Mouse (Mus musculus): ENCODE data around the gene Atp7b. TPM values are rescaled to one million over a fixed set of nuclear protein-coding genes. Genes with fewer than 3 reads are reported as not detected.

Gene Atp7b
- polyA plus RNA-seq, 1 experiment from 2014 or later: 1.7 TPM

DNA sequence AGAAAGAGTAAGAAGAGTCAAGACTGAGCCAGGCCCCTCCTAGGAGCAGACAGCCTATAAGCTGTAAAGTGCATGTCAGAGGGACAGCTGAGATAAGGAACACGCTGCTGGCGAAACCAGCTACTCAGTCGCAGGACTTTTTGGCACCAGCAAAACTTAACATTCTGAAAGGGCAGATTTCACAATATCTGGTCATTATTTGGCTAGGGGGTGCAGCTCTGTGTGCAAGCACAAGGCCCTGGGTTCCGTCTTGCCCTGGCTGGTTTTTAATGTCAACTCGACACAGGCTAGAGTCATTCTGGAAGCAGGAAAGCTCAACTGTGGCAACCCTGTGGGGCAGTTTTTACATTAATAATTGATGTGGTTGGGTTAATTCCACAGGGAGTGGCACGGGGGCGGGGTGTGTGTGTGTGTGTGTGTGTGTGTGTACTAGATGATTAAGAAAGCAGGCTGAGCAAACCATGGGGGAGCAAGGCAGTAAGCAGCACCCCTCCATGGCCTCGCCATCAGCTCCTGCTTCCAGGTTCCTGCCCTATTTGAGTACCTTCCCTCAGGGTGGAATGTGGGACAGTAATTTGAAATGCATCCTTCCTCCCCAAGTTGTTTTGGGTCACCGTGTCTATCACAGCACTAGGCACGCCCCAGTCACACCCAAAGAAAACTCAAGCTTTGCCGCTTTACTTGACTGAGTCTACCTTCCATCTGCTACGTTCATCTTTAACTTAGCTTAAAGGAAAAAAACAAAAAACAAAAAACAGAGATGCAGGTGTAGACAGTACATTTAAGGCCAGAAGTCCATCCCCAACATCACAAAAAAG is 5.2 kb downstream of the Atp7b start:
- H3K9me3 ChIP-seq: no peaks in the 10 kb centered on the region
- no peak for ATAC-seq (replicated peaks)
- H3K36me3 ChIP-seq: no peaks in the 10 kb centered on the region
- H3K27ac ChIP-seq (replicated peaks): no peak overlapping the region
- H3K27me3 ChIP-seq: peaks cover 14% of the 10 kb centered on the region; the same call in 1 of the 2 replicates
- H3K4me2 ChIP-seq (replicated peaks): no peak overlapping the region
- peaks cover 4% of the 10 kb centered on the region for H3K4me1 ChIP-seq
- H3K9ac ChIP-seq (replicated peaks): no peak overlapping the region
- WGBS: 92% methylated on average over 12 of the region's 12 CpGs
- no peak overlapping the region for H3K4me3 ChIP-seq

DNA sequence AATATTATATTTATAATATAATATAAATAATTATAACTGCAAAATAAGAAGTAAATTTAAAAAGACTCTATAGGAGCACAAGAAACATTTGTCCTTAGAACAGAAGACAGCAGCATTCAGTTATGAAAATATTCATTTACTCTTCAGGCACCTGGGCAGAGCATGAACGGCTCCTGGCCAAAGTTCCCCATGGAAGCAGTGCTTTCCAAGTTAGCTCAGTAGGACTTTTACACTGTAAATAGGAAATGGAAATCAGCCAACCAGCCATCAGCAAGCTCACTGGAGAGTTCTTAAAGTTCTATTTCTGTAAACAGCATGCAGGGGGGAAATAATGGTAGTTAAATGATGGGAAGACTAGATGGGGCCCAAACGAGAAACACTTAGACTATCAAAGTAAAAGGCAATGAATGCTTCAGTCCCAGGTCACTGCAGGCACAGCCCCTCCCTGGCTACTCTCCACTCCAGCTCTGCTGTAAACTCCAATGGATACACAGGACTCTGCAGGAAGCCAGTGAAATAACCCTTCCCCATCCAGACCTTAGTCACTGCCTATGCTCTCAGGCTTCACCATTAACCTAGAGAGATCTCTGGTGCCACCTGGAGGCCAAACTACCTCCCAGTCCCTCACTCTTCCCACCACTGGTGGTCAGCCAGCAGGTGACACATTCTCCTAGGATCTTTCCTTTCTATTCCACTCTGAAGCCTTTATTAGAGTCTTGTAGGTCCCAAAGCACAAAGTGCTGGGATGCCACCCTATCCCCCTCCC is 12.2 kb downstream of the Atp7b start:
- Histone ChIP-seq H3K27ac (replicated peaks) (no peak overlapping the region), H3K4me1 (no peaks in the 10 kb centered on the region), H3K4me2 (replicated peaks) (no peak overlapping the region), H3K36me3 (no peaks in the 10 kb centered on the region), H3K9me3 (no peaks in the 10 kb centered on the region), H3K9ac (replicated peaks) (no peak overlapping the region), H3K4me3 (no peak overlapping the region), H3K27me3 (no peaks in the 10 kb centered on the region)
- peak; percentile 61; the same call in 1 of the 2 replicates for ATAC-seq (replicated peaks)
- WGBS: 72% methylated on average over 2 of the region's 2 CpGs

DNA sequence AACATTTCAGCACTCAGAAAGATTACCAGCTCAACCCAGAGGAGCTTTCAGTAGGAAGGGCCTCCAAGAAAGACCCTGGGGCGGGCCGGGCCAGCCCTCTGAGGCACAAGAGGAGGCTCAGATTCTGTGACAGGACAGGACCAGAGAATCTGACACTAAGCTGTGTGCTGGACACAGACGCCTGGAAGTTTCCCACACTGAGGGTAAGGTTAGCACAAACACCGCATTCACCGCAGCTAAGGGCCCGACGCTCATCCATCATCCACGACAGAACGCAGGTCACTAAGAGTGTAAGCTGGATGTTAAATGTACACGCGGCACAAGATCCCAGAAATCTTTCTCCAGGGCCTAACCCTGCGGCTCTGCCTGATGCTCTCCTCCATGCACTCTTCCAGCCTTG is 16.4 kb downstream of the Atp7b start:
- no peak for ATAC-seq (replicated peaks)
- Histone ChIP-seq H3K4me3 (no peak overlapping the region), H3K4me2 (replicated peaks) (no peak overlapping the region), H3K36me3 (no peaks in the 10 kb centered on the region), H3K9ac (replicated peaks) (no peak overlapping the region), H3K27ac (replicated peaks) (no peak overlapping the region), H3K27me3 (0 out of 2 replicates have a peak, but pooled peaks cover 3% of the 10 kb centered on the region), H3K9me3 (no peaks in the 10 kb centered on the region), H3K4me1 (no peaks in the 10 kb centered on the region)
- 69% methylated on average over 12 of the region's 12 CpGs for WGBS

DNA sequence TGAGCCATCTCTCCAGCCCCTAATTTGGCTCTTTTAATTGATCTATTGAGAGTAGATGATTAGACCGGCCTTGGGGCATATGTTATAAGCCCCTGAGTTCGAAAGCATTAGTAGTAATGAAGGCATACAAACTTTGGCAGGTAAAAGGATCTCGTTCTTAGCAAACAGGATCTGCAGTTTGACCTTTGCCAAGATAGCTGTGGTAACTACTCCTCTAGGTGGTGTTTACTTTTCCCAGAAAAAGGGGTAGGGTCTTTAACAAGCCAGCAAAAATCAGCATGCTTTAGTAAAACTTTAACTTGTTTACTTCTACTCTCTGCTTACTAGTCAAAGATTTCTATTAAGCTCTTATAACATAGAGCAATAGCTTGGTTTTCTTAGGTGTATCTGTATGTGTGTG is 17.6 kb downstream of the Atp7b start:
- no peaks in the 10 kb centered on the region for H3K4me1 ChIP-seq
- H3K4me2 ChIP-seq (replicated peaks): no peak overlapping the region
- 81% methylated on average over 3 of the region's 3 CpGs for WGBS
- ATAC-seq (replicated peaks): no peak
- H3K9ac ChIP-seq (replicated peaks): no peak overlapping the region
- no peak overlapping the region for H3K27ac ChIP-seq (replicated peaks)
- no peaks in the 10 kb centered on the region for H3K9me3 ChIP-seq
- 0 out of 2 replicates have a peak, but pooled peaks cover 3% of the 10 kb centered on the region for H3K27me3 ChIP-seq
- H3K36me3 ChIP-seq: no peaks in the 10 kb centered on the region
- no peak overlapping the region for H3K4me3 ChIP-seq

DNA sequence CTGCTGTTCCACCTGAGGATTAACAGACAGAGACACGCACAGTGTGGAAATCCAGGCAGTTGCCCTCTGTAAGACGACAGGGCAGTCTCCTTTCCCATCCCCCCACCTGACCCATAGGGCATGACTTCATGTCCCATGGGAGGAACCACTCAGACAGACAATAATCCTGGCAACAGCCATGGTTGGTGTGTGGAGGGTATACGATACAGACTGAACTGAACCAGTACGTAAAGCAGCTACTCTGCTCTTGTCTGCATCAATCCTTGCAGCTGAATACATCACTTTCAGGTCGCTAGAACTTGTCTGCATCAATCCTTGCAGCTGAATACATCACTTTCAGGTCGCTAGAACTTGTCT is 20.0 kb downstream of the Atp7b start:
- H3K36me3 ChIP-seq: no peaks in the 10 kb centered on the region
- no peak for ATAC-seq (replicated peaks)
- H3K9ac ChIP-seq (replicated peaks): no peak overlapping the region
- H3K4me3 ChIP-seq: no peak overlapping the region
- no peak overlapping the region for H3K27ac ChIP-seq (replicated peaks)
- no peak overlapping the region for H3K4me2 ChIP-seq (replicated peaks)
- H3K27me3 ChIP-seq: 0 out of 2 replicates have a peak, but pooled peaks cover 3% of the 10 kb centered on the region
- whole genome bisulfite sequencing: 33% methylated on average over 6 of the region's 6 CpGs
- no peaks in the 10 kb centered on the region for H3K4me1 ChIP-seq
- no peaks in the 10 kb centered on the region for H3K9me3 ChIP-seq

DNA sequence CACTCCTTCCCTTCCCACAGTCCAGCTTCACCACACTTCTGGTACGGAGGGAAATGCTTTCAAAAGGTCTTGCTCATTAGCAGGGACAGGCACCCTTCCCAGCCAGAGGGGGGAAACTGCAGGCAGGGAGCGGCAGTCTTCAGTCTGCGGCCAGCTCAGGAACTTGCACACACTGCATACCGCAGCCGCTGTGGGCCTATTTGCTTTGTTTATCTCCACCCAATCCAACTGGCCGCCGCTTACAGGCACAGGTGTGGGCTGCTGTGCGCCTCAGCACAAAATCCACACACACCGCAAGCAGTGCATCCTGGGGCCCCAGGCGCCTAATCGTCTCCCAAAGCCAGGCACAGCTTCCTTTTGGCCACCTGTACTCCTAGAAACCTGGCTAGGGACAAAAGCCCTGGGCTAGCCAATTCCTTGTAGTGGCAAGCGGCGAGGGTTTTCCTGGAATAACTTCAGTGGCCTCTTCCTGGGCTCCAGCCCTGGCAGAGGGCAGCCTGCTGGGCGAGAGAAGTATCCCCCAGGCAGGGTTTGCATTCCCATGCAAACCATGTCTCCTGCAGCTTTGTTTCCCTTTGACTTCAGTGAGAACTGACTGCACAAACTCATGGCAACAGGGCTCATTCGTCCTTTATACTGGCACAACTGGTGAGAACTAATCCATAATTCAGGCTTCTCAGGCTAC is 20.5 kb downstream of the Atp7b start:
- Histone ChIP-seq H3K4me2 (replicated peaks) (no peak overlapping the region), H3K4me3 (no peak overlapping the region), H3K27ac (replicated peaks) (no peak overlapping the region), H3K9ac (replicated peaks) (no peak overlapping the region), H3K4me1 (no peaks in the 10 kb centered on the region), H3K9me3 (no peaks in the 10 kb centered on the region), H3K36me3 (no peaks in the 10 kb centered on the region), H3K27me3 (0 out of 2 replicates have a peak, but pooled peaks cover 3% of the 10 kb centered on the region)
- WGBS: 7% methylated on average over 15 of the region's 15 CpGs
- ATAC-seq (replicated peaks): no peak

DNA sequence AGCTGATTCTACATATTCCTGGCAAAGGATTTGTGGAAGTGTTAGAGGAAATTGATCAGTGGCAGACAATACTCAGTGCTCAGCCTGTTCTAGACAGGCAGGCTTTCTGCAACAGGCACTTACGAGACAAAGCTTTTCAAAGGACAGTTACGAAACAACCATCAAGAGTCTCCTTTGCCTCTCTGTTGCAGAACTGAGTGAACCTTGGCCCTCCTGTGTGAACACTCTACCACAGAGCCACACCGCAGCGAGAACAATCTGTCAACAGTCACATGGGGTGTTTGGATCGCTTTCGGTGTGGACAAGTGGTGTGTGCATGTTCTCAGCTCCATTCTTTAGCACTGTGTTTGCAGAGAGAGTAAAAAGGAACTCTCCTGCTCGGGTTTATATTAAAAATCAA is 23.1 kb downstream of the Atp7b start:
- H3K4me1 ChIP-seq: no peaks in the 10 kb centered on the region
- 0 out of 2 replicates have a peak, but pooled peaks cover 3% of the 10 kb centered on the region for H3K27me3 ChIP-seq
- H3K9ac ChIP-seq (replicated peaks): no peak overlapping the region
- H3K9me3 ChIP-seq: no peaks in the 10 kb centered on the region
- H3K4me2 ChIP-seq (replicated peaks): no peak overlapping the region
- no peak for ATAC-seq (replicated peaks)
- H3K36me3 ChIP-seq: no peaks in the 10 kb centered on the region
- H3K4me3 ChIP-seq: no peak overlapping the region
- no peak overlapping the region for H3K27ac ChIP-seq (replicated peaks)
- whole genome bisulfite sequencing: 79% methylated on average over 7 of the region's 7 CpGs

DNA sequence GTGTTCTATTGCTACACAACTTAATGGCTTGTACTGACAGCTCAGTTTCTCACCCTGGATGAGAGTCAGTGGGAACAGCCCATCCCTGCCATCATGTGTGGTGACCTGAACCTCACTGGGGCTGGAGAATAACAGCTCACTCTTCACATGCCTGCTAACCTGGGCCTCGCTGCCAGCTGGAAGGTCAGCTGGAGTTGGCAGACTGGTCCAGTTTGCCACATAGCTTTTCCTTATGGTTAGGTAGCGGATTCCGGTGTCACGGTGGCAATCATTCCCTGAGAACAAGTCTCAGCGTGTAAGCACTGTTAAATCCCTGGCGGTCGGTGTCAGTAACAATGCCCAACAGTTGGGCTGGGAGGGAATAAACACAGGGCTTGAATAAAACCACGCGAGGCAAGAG is 24.0 kb downstream of the Atp7b start:
- no peak overlapping the region for H3K4me2 ChIP-seq (replicated peaks)
- no peak overlapping the region for H3K27ac ChIP-seq (replicated peaks)
- no peak for ATAC-seq (replicated peaks)
- 0 out of 2 replicates have a peak, but pooled peaks cover 3% of the 10 kb centered on the region for H3K27me3 ChIP-seq
- H3K9ac ChIP-seq (replicated peaks): no peak overlapping the region
- no peaks in the 10 kb centered on the region for H3K36me3 ChIP-seq
- H3K9me3 ChIP-seq: no peaks in the 10 kb centered on the region
- no peak overlapping the region for H3K4me3 ChIP-seq
- 85% methylated on average over 9 of the region's 9 CpGs for WGBS
- H3K4me1 ChIP-seq: no peaks in the 10 kb centered on the region

DNA sequence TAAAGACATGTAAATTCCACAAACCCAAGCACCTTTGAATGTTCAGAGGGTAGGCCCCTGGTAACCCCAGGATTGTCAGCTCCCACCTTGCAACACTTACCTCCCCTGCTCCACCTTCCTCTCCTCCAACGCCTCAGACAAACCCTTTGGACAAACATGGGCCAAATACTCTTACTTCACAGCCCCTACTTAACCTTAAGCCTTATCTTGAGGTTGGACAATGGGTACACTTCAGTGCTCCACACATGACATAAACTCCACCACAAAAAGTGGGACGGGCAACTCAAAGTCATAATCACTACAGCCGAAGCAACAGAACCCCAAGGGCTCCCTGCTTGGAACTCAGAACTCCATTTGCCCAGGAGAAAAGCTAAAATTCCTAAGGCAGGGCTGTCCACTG is 29.1 kb downstream of the Atp7b start:
- Histone ChIP-seq H3K36me3 (no peaks in the 10 kb centered on the region), H3K27me3 (no peaks in the 10 kb centered on the region), H3K9ac (replicated peaks) (no peak overlapping the region), H3K4me1 (no peaks in the 10 kb centered on the region), H3K4me2 (replicated peaks) (no peak overlapping the region), H3K9me3 (no peaks in the 10 kb centered on the region), H3K4me3 (no peak overlapping the region), H3K27ac (replicated peaks) (no peak overlapping the region)
- WGBS: 87% methylated on average over 3 of the region's 3 CpGs
- ATAC-seq (replicated peaks): no peak

DNA sequence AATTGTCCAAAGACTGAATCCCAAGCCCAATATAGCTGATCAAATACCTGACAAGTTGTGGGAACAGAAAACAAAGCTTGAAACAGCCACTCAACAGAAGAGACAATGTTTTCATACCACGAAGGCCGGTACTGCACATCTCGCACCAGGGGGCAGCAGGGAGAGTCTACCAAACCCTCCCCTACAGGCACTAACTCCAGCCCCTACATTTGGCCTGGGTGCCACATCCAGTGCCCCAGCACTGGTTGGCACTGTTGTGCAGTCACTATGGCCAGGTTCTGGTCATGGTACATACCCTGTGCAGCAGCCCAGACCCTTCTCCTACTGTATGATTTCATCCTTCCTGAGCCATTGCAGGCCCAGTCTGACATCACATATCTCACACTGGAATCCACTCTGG is 31.1 kb downstream of the Atp7b start:
- Histone ChIP-seq H3K4me2 (replicated peaks) (no peak overlapping the region), H3K27me3 (no peaks in the 10 kb centered on the region), H3K27ac (replicated peaks) (no peak overlapping the region), H3K9ac (replicated peaks) (no peak overlapping the region), H3K4me3 (no peak overlapping the region), H3K36me3 (no peaks in the 10 kb centered on the region), H3K9me3 (no peaks in the 10 kb centered on the region), H3K4me1 (no peaks in the 10 kb centered on the region)
- 90% methylated on average over 3 of the region's 3 CpGs for WGBS
- no peak for ATAC-seq (replicated peaks)

DNA sequence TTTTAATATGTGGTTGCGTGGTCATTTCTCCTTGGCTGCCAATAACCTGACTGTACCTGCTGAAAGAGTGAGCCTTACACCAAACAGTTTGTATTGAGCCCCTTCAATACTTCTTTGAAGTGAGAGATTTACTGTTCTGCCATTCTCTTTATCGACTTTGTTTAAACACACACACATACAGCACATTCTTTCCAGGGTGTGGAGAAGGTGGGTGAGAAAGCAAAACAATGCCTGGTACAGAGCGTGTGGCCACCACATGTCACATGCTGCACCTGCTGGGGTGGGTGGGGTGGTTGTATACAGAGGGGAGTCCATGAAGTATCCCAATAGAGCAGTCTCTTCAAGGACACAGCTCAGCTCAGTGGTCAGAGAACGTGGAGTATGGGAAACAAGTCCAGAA is 34.9 kb downstream of the Atp7b start:
- Histone ChIP-seq H3K4me1 (no peaks in the 10 kb centered on the region), H3K9me3 (no peaks in the 10 kb centered on the region), H3K4me3 (no peak overlapping the region), H3K4me2 (replicated peaks) (no peak overlapping the region), H3K36me3 (no peaks in the 10 kb centered on the region), H3K9ac (replicated peaks) (no peak overlapping the region), H3K27ac (replicated peaks) (no peak overlapping the region), H3K27me3 (no peaks in the 10 kb centered on the region)
- WGBS: 83% methylated on average over 4 of the region's 4 CpGs
- no peak for ATAC-seq (replicated peaks)

DNA sequence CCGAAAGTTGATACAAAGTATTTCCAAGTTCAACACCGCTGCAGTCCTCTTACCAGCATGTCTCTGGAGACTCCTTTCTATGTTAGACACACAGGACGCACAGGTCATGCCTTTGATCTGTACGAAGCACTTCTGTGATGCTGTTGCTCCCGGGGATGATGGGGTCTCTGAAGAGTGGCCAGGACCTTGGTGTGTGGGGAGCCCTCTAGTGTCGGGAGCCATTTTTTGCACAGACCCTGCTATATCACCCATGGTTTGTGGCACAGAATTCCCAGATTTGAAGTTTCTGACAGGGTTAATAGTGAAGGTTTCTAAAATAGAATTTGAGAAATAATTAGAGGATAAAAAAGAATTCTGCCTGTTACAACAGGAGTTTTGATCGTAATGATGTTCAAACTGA is 37.9 kb downstream of the Atp7b start:
- H3K27ac ChIP-seq (replicated peaks): no peak overlapping the region

More for the DNA sequence above, 37.9 kb downstream of the Atp7b start:
- H3K4me2 ChIP-seq (replicated peaks): no peak overlapping the region
- H3K36me3 ChIP-seq: no peaks in the 10 kb centered on the region
- H3K4me1 ChIP-seq: no peaks in the 10 kb centered on the region
- WGBS: 55% methylated on average over 7 of the region's 7 CpGs
- H3K27me3 ChIP-seq: no peaks in the 10 kb centered on the region
- ATAC-seq (replicated peaks): no peak
- H3K9me3 ChIP-seq: no peaks in the 10 kb centered on the region
- H3K4me3 ChIP-seq: no peak overlapping the region
- H3K9ac ChIP-seq (replicated peaks): no peak overlapping the region
